Mouse (Mus musculus): ENCODE data around the gene Zfp385a.
A peak's percentile ranks its signal among the peaks of the same experiment; 100 is the strongest.

Gene Zfp385a

GRCm38 (mm10) chr15:103363809-103364208, 23.9 kb upstream of the Zfp385a start:
- no peak for DNase-seq (ENCODE audit: low spot score in 2 of 2)

- DNase-seq (ENCODE audit: low spot score in 2 of 2), result no peak
These were observed 23.1 kb upstream of the Zfp385a start for GRCm38 (mm10) chr15:103362950-103363349.

GRCm38 (mm10) chr15:103362333-103362732, 22.4 kb upstream of the Zfp385a start:
- DNase-seq (ENCODE audit: low spot score in 2 of 2), result no peak

GRCm38 (mm10) chr15:103361269-103361668, 21.4 kb upstream of the Zfp385a start:
- DNase-seq (ENCODE audit: low spot score in 2 of 2), result no peak

- no peak for DNase-seq (ENCODE audit: low spot score in 2 of 2)
These were observed 20.1 kb upstream of the Zfp385a start for GRCm38 (mm10) chr15:103359869-103360602.

- DNase-seq (ENCODE audit: low spot score in 2 of 2), result no peak
These were observed 19.2 kb upstream of the Zfp385a start for GRCm38 (mm10) chr15:103359122-103359510.

- no peak for DNase-seq (ENCODE audit: low spot score in 2 of 2)
These were observed 18.6 kb upstream of the Zfp385a start for GRCm38 (mm10) chr15:103358278-103359121.

GRCm38 (mm10) chr15:103357817-103358216, 17.9 kb upstream of the Zfp385a start:
- no peak for DNase-seq (ENCODE audit: low spot score in 2 of 2)

- DNase-seq (ENCODE audit: low spot score in 2 of 2), result no peak
These were observed 16.2 kb upstream of the Zfp385a start for GRCm38 (mm10) chr15:103356130-103356529.

GRCm38 (mm10) chr15:103355420-103355819, 15.5 kb upstream of the Zfp385a start:
- DNase-seq (ENCODE audit: low spot score in 2 of 2), result no peak

- no peak for DNase-seq (ENCODE audit: low spot score in 2 of 2)
These were observed 14.8 kb upstream of the Zfp385a start for GRCm38 (mm10) chr15:103354690-103355089.

GRCm38 (mm10) chr15:103353511-103354256, 13.8 kb upstream of the Zfp385a start:
- no peak for DNase-seq (ENCODE audit: low spot score in 2 of 2)

- no peak for DNase-seq (ENCODE audit: low spot score in 2 of 2)
These were observed 13.0 kb upstream of the Zfp385a start for GRCm38 (mm10) chr15:103352856-103353255.

GRCm38 (mm10) chr15:103347275-103347684, 7.4 kb upstream of the Zfp385a start:
- DNase-seq (ENCODE audit: low spot score in 2 of 2), result no peak

- DNase-seq (ENCODE audit: low spot score in 2 of 2), result no peak
These were observed 5.9 kb upstream of the Zfp385a start for GRCm38 (mm10) chr15:103345789-103346188.

- DNase-seq (ENCODE audit: low spot score in 2 of 2), result no peak
These were observed 3.7 kb upstream of the Zfp385a start for GRCm38 (mm10) chr15:103343556-103343955.

- no peak for DNase-seq (ENCODE audit: low spot score in 2 of 2)
These were observed 3.1 kb upstream of the Zfp385a start for GRCm38 (mm10) chr15:103343008-103343407.

GRCm38 (mm10) chr15:103342415-103342814, 2.5 kb upstream of the Zfp385a start:
- DNase-seq (ENCODE audit: low spot score in 2 of 2), result peak in 1 of 2 experiments; percentile 82

GRCm38 (mm10) chr15:103341547-103341946, 1.7 kb upstream of the Zfp385a start:
- no peak for DNase-seq (ENCODE audit: low spot score in 2 of 2)

GRCm38 (mm10) chr15:103340786-103341185, 893 bp upstream of the Zfp385a start:
- no peak for DNase-seq (ENCODE audit: low spot score in 2 of 2)

GRCm38 (mm10) chr15:103339166-103339960, 530 bp downstream of the Zfp385a start:
- no peak for DNase-seq (ENCODE audit: low spot score in 2 of 2)

GRCm38 (mm10) chr15:103338829-103339165, 1.1 kb downstream of the Zfp385a start:
- DNase-seq (ENCODE audit: low spot score in 2 of 2), result no peak
